Mouse (Mus musculus) limb, embryonic 11.5 days (tissue): ENCODE data around the gene C2cd2l. TPM values are rescaled to one million over a fixed set of nuclear protein-coding genes. Genes with fewer than 3 reads are reported as not detected.
"Not testable (repeated sequence)": the region's sequence is repeated elsewhere in the genome, so short reads cannot be mapped to it uniquely, and the experiment has no call there.

Experiments used
- ATAC-seq: fragments of 200-750 bp; cut with Nextera tagmentation; 2 replicates; pipeline ENCODE4 v1.8.0; 2017; ENCODE audit warnings: low read depth; ENCODE audit not compliant: insufficient number of reproducible peaks, low FRiP score, low TSS enrichment
- DNase-seq: peaks from one replicate; pipeline ENCODE4 v3.0.0-alpha.2; 2015; ENCODE audit warnings: low spot score
- H3K27ac ChIP-seq: fragments of 300-500 bp; sonication (generic); replicated peaks from 2 replicates; pipeline ENCODE4 v1.5.1; 2014; ENCODE audit warnings: low read depth, mild to moderate bottlenecking, low read length
- H3K27me3 ChIP-seq: fragments of 300-500 bp; sonication (generic); 2 replicates; pipeline ENCODE4 v1.6.1; 2014; ENCODE audit warnings: mild to moderate bottlenecking, low read length, mixed read lengths; ENCODE audit not compliant: control insufficient read depth, insufficient read depth
- H3K36me3 ChIP-seq: fragments of 300-500 bp; sonication (generic); 2 replicates; pipeline ENCODE4 v1.6.1; 2014; ENCODE audit warnings: mild to moderate bottlenecking, low read length, moderate library complexity, mixed read lengths; ENCODE audit not compliant: control insufficient read depth, insufficient read depth
- H3K4me1 ChIP-seq: fragments of 300-500 bp; sonication (generic); 2 replicates; pipeline ENCODE4 v1.6.1; 2014; ENCODE audit warnings: low read length, mixed read lengths; ENCODE audit not compliant: control insufficient read depth, insufficient read depth
- H3K4me2 ChIP-seq: fragments of 300-500 bp; sonication (generic); 2 replicates; pipeline ENCODE4 v1.6.1; 2014; ENCODE audit warnings: low read depth, mild to moderate bottlenecking, moderate library complexity; ENCODE audit not compliant: severe bottlenecking
- H3K4me3 ChIP-seq: fragments of 300-500 bp; sonication (generic); 2 replicates; pipeline ENCODE4 v1.5.1; 2014; ENCODE audit warnings: low read depth, low read length
- H3K9ac ChIP-seq: fragments of 300-500 bp; sonication (generic); 2 replicates; pipeline ENCODE4 v1.6.1; 2014; ENCODE audit warnings: mild to moderate bottlenecking, low read length
- H3K9me3 ChIP-seq: fragments of 300-500 bp; sonication (generic); 2 replicates; pipeline ENCODE4 v1.6.1; 2016; ENCODE audit warnings: low read length; ENCODE audit not compliant: control insufficient read depth
- WGBS: fragments of 180-500 bp; shearing (Covaris S2); extraction: QIAGEN DNeasy Blood & Tissue Kit; methylation state at CpG from one replicate; pipeline ENCODE4 v1.1.7; 2014; 5-methylcytosine and 5-hydroxymethylcytosine counted together
- polyA plus RNA-seq: library from polyadenylated mRNA; unstranded; fragments of >200 nt; fragmentation: Nextera tagmentation; extraction: Ambion mirVana; gene quantifications from 2 replicates; pipeline ENCODE4 v1.2.1, GENCODE M21; 2014

The C2cd2l gene
- polyA plus RNA-seq, 1 experiment from 2014 or later: 6.5 TPM

GRCm38 (mm10) chr9:44325032-44325767 lies 5.1 kb upstream of the C2cd2l start:
- not testable (repeated sequence) for DNase-seq, H3K4me3 ChIP-seq, ATAC-seq, H3K9ac ChIP-seq, H3K4me1 ChIP-seq, H3K27me3 ChIP-seq, H3K27ac ChIP-seq, H3K36me3 ChIP-seq, H3K9me3 ChIP-seq
- WGBS: 76% methylated on average over 7 of the region's 8 CpGs
- H3K4me2 ChIP-seq: peak overlapping the region; percentile 61

DNA sequence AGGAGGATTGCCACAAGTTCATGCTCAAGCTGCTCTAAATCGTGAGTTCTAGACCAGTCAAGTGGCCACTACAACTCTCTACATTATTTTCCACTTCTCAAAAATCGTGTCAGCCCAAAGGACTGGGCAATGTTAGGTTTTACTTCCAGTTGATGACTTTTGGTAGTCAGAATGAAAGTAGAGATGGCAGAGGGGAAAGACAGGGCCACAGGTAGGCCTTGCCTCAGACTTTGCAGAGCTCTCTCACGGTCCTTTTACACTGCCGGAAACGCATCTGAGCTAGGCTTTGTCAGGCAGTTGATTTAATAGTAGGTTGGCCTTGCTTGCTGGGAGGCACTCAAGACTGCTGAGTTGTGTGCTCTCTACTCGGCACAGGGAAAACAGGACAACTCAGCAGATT lies 4.1 kb upstream of the C2cd2l start:
- peaks cover 11% of the 10 kb centered on the region for H3K4me1 ChIP-seq
- H3K27me3 ChIP-seq: no peaks in the 10 kb centered on the region
- DNase-seq: no peak
- no peak overlapping the region for H3K4me2 ChIP-seq
- WGBS: 76% methylated on average over 6 of the region's 6 CpGs
- ATAC-seq: no peak
- H3K9ac ChIP-seq: no peak overlapping the region
- H3K27ac ChIP-seq: no peak overlapping the region
- H3K4me3 ChIP-seq: no peak overlapping the region
- no peaks in the 10 kb centered on the region for H3K9me3 ChIP-seq
- no peaks in the 10 kb centered on the region; the same call in 1 of the 2 replicates for H3K36me3 ChIP-seq

GRCm38 (mm10) chr9:44323656-44324055 lies 3.6 kb upstream of the C2cd2l start:
- H3K4me3 ChIP-seq, ATAC-seq, H3K4me2 ChIP-seq, DNase-seq, H3K27ac ChIP-seq, H3K9me3 ChIP-seq, H3K36me3 ChIP-seq, H3K9ac ChIP-seq, H3K27me3 ChIP-seq: not testable (repeated sequence)
- WGBS: 84% methylated on average over 4 of the region's 4 CpGs
- peaks cover 16% of the 10 kb centered on the region for H3K4me1 ChIP-seq

DNA sequence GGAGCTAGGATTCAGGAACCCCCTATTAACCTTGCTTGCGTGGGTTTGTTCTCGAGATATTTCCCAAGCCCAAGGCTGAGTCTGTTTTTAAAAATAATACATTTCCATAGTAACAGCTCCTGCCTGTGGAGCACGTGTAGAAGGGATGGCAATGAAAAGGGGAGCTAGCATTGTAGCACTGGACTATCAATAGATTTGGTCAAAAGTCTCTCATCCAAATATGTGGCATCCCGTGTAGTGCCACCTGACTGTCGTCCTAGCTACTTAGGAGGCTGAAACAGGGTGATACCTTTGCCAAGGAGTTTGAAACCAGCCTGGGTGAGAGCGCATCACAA lies 681 bp upstream of the C2cd2l start:
- no peak for DNase-seq
- Histone ChIP-seq H3K27ac (no peak overlapping the region), H3K4me1 (peaks cover 8% of the 10 kb centered on the region), H3K9ac (peak overlapping the region; percentile 74; the same call in 1 of the 2 replicates), H3K27me3 (no peaks in the 10 kb centered on the region), H3K4me3 (peak overlapping the region; percentile 89; the same call in 1 of the 2 replicates), H3K9me3 (no peaks in the 10 kb centered on the region), H3K4me2 (peak overlapping the region; percentile 79), H3K36me3 (no peaks in the 10 kb centered on the region; the same call in 1 of the 2 replicates)
- WGBS: 28% methylated on average over 6 of the region's 6 CpGs
- ATAC-seq: no peak

DNA sequence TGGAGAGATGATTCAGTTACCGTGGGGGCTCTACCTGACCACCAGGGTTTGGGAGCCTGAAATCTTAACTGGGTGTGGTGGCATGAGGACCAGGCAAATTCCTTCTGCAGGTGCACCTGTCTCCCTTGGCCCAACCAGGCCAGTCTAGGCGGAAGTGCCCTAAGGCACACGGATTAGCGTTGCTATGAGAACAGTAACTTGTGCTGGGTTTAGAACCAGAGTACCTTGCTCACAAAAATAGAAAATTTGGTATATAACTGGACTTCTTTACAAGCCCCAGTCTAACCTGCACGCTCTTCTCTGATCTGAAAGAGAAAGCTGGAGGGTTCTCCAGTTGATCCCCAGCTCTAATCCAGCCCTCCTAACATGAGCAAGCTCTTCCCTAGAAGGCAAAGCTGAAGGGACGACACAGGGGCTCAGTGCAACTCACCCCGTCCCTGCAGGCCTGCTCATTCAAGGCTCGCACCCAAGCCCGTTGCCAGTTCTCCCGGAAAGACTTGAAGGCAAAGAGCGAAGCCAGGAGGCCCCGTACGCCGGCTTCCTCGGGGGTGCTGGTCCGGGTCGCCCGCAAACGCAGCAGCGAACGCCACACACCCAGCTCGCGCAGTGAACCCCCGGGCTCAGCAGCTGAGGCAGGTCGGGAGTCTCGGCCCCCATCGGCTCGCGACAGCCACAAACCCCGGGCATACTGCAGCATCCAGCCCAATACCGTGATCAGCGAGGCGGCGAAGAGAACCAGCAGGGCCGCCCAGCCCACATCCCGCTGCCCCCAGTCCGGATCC lies 789 bp downstream of the C2cd2l start:
- ATAC-seq (no peak), DNase-seq (peak; percentile 49)
- Histone ChIP-seq H3K9ac (peak overlapping the region; percentile 74), H3K27me3 (no peaks in the 10 kb centered on the region), H3K4me1 (peaks cover 8% of the 10 kb centered on the region), H3K36me3 (no peaks in the 10 kb centered on the region; the same call in 1 of the 2 replicates), H3K9me3 (no peaks in the 10 kb centered on the region), H3K4me3 (peak overlapping the region; percentile 89), H3K4me2 (peak overlapping the region; percentile 79), H3K27ac (no peak overlapping the region)
- WGBS: 2% methylated on average over 37 of the region's 37 CpGs

DNA sequence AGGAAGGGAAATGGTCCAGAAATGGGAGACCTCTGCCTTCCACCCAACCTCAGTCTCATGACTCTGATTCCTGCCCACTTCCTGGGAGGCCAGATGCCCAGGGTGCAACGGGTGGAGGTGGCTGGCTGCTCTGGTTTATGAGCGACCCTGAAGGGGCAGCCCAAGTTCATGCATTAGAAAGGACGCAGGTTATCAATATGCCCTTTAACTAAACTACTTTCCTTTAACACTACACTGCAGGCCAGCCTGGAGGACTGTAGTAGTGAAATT lies 1.3 kb downstream of the C2cd2l start:
- Histone ChIP-seq H3K9me3 (no peaks in the 10 kb centered on the region), H3K9ac (peak overlapping the region; percentile 74; the same call in 1 of the 2 replicates), H3K36me3 (no peaks in the 10 kb centered on the region; the same call in 1 of the 2 replicates), H3K4me1 (peaks cover 8% of the 10 kb centered on the region), H3K27ac (no peak overlapping the region), H3K4me3 (peak overlapping the region; percentile 89), H3K27me3 (no peaks in the 10 kb centered on the region), H3K4me2 (peak overlapping the region; percentile 79)
- DNase-seq: no peak
- 38% methylated on average over 3 of the region's 3 CpGs for WGBS
- no peak for ATAC-seq

GRCm38 (mm10) chr9:44318076-44318825 lies 1.8 kb downstream of the C2cd2l start:
- H3K27ac ChIP-seq: no peak overlapping the region
- H3K4me2 ChIP-seq: peak overlapping the region; percentile 79; the same call in 1 of the 2 replicates
- no peaks in the 10 kb centered on the region for H3K9me3 ChIP-seq
- H3K4me1 ChIP-seq: peaks cover 8% of the 10 kb centered on the region
- no peak overlapping the region for H3K9ac ChIP-seq
- no peaks in the 10 kb centered on the region; the same call in 1 of the 2 replicates for H3K36me3 ChIP-seq
- DNase-seq: no peak
- ATAC-seq: no peak
- H3K27me3 ChIP-seq: no peaks in the 10 kb centered on the region
- no peak overlapping the region for H3K4me3 ChIP-seq
- WGBS: 62% methylated on average over 5 of the region's 5 CpGs

DNA sequence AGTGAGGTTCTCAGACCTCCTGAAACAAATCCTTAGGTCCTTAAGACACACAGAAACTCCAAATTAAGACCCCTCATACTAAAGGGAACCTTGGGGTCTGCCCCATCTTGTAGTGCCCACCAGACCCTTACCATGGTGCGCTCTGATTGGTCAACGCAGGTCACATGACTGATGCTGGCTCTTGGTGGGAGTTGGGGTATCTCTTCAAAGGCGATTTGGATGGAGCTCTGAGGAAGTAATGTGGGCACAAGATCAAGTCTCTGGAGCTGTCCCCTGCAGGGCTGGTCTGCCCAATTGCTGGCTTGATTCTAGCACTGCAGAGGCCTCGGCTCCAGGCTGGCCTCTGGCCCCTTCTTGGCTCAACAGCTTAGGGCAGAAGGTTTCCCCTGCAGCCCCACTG lies 2.6 kb downstream of the C2cd2l start:
- no peak for DNase-seq
- Histone ChIP-seq H3K27me3 (no peaks in the 10 kb centered on the region), H3K9me3 (no peaks in the 10 kb centered on the region), H3K27ac (no peak overlapping the region), H3K9ac (no peak overlapping the region), H3K36me3 (no peaks in the 10 kb centered on the region; the same call in 1 of the 2 replicates), H3K4me3 (no peak overlapping the region), H3K4me1 (peaks cover 8% of the 10 kb centered on the region), H3K4me2 (no peak overlapping the region)
- WGBS: 68% methylated on average over 4 of the region's 4 CpGs
- ATAC-seq: no peak
